Mouse (Mus musculus) MEL (cell line): ENCODE measurements around the gene Zfp446. TPM values are rescaled to one million over a fixed set of nuclear protein-coding genes. Genes with fewer than 3 reads are reported as not detected.
A peak's percentile ranks its signal among the peaks of the same experiment; 100 is the strongest.

ENCODE experiments used
- DNase-seq: peaks from one replicate; pipeline ENCODE4 v3.0.0; 2011; ENCODE audit warnings: low read depth, low spot score
- H3K27ac ChIP-seq: 2 replicates; pipeline ENCODE4 v1.5.1; 2012; ENCODE audit warnings: low read depth, mild to moderate bottlenecking, control low read depth, low read length, moderate library complexity; ENCODE audit not compliant: control insufficient read depth
- H3K27me3 ChIP-seq, 2 experiments: fragments of 150-350 bp in 1 of 2; sonication (generic) in 1 of 2; 2 replicates each; pipeline ENCODE4 v1.6.1; 2012; ENCODE audit warnings: low read length in 2 of 2, mild to moderate bottlenecking in 2 of 2, improper control_type of control experiment in 1 of 2, moderate library complexity in 1 of 2; ENCODE audit not compliant: insufficient read depth in 2 of 2, control insufficient read depth in 1 of 2
- H3K36me3 ChIP-seq, 2 experiments: 2 replicates each; pipeline ENCODE4 v1.6.1; 2012 to 2014; ENCODE audit warnings: low read length in 2 of 2, improper control_type of control experiment in 1 of 2, inconsistent platforms in 1 of 2, mild to moderate bottlenecking in 1 of 2; ENCODE audit not compliant: insufficient read depth in 2 of 2, control insufficient read depth in 1 of 2
- H3K4me1 ChIP-seq, 2 experiments: fragments of 150-350 bp in 1 of 2; sonication (generic) in 1 of 2; 2 replicates each; pipeline ENCODE4 v1.6.1; 2012; ENCODE audit warnings: low read length in 2 of 2, improper control_type of control experiment in 1 of 2, mild to moderate bottlenecking in 1 of 2; ENCODE audit not compliant: insufficient read depth in 2 of 2, control insufficient read depth in 1 of 2
- H3K4me3 ChIP-seq, 2 experiments: fragments of 150-350 bp in 1 of 2; sonication (generic) in 1 of 2; 2 replicates each; pipeline ENCODE4 v1.5.1; 2012; ENCODE audit warnings: low read depth in 2 of 2, low read length in 2 of 2, mild to moderate bottlenecking in 2 of 2, moderate library complexity in 2 of 2, control low read depth in 1 of 2, improper control_type of control experiment in 1 of 2; ENCODE audit not compliant: control insufficient read depth in 1 of 2, insufficient read depth in 1 of 2
- H3K79me2 ChIP-seq: 2 replicates; pipeline ENCODE4 v1.6.1; 2012; ENCODE audit warnings: mild to moderate bottlenecking, low read length, moderate library complexity; ENCODE audit not compliant: control insufficient read depth, poor library complexity, insufficient read depth
- H3K9ac ChIP-seq: 2 replicates; pipeline ENCODE4 v1.6.1; 2012; ENCODE audit warnings: low read depth, mild to moderate bottlenecking, control low read depth, low read length, moderate library complexity; ENCODE audit not compliant: control insufficient read depth, poor library complexity, severe bottlenecking
- H3K9me3 ChIP-seq: fragments of 150-350 bp; sonication (generic); replicated peaks from 2 replicates; pipeline ENCODE4 v1.6.1; 2012; ENCODE audit warnings: mild to moderate bottlenecking, low read length, improper control_type of control experiment, moderate library complexity; ENCODE audit not compliant: insufficient read depth
- CHD1 ChIP-seq: IDR thresholded peaks from 2 replicates; pipeline ENCODE4 v1.6.1; 2012; ENCODE audit warnings: low read depth, mild to moderate bottlenecking, inconsistent platforms, low read length, improper control_type of control experiment
- CHD2 ChIP-seq: IDR thresholded peaks from 2 replicates; pipeline ENCODE4 v1.6.1; 2011; ENCODE audit warnings: low read length, improper control_type of control experiment
- CTCF ChIP-seq, 3 experiments: IDR thresholded peaks in 2 of 3; conservative IDR thresholded peaks in 1 of 3; 2 replicates each; pipeline ENCODE4 v1.5.1; 2011 to 2012; ENCODE audit warnings: low read length in 3 of 3, low read depth in 2 of 3, mild to moderate bottlenecking in 2 of 3, improper control_type of control experiment in 1 of 3, inconsistent platforms in 1 of 3, mixed read lengths in 1 of 3, moderate library complexity in 1 of 3; ENCODE audit not compliant: control insufficient read depth in 1 of 3, insufficient read depth in 1 of 3, poor library complexity in 1 of 3, severe bottlenecking in 1 of 3
- E2F4 ChIP-seq: IDR thresholded peaks from 2 replicates; pipeline ENCODE4 v1.6.1; 2011; ENCODE audit warnings: low read depth, low read length, improper control_type of control experiment, borderline replicate concordance
- EP300 ChIP-seq, 2 experiments: IDR thresholded peaks; 2 replicates each; pipeline ENCODE4 v1.6.1; 2011; ENCODE audit warnings: improper control_type of control experiment in 2 of 2, low read length in 2 of 2, low read depth in 1 of 2, mild to moderate bottlenecking in 1 of 2
- ETS1 ChIP-seq: IDR thresholded peaks from 2 replicates; pipeline ENCODE4 v1.6.1; 2012; ENCODE audit warnings: low read depth, mild to moderate bottlenecking, inconsistent platforms, low read length, improper control_type of control experiment, moderate library complexity
- GATA1 ChIP-seq: IDR thresholded peaks from 2 replicates; pipeline ENCODE4 v1.6.1; 2011; ENCODE audit warnings: low read depth, low read length, improper control_type of control experiment
- JUND ChIP-seq: IDR thresholded peaks from 2 replicates; pipeline ENCODE4 v1.6.1; 2011; ENCODE audit warnings: low read depth, mild to moderate bottlenecking, improper control_type of control experiment, low read length
- KAT2A ChIP-seq: conservative IDR thresholded peaks from 2 replicates; pipeline ENCODE4 v1.6.1; 2012; ENCODE audit warnings: low read depth, low read length, improper control_type of control experiment, inconsistent platforms
- MAFK ChIP-seq: IDR thresholded peaks from 2 replicates; pipeline ENCODE4 v1.6.1; 2011; ENCODE audit warnings: low read depth, mild to moderate bottlenecking, low read length, improper control_type of control experiment, borderline replicate concordance
- MAX ChIP-seq: IDR thresholded peaks from 2 replicates; pipeline ENCODE4 v1.6.1; 2011; ENCODE audit warnings: low read length, improper control_type of control experiment
- MEF2A ChIP-seq: IDR thresholded peaks from 2 replicates; pipeline ENCODE4 v1.6.1; 2014; ENCODE audit warnings: low read depth, mild to moderate bottlenecking, inconsistent platforms, low read length, improper control_type of control experiment; ENCODE audit not compliant: poor library complexity, insufficient replicate concordance, severe bottlenecking; ENCODE audit errors: extremely low read depth
- MXI1 ChIP-seq: IDR thresholded peaks from 2 replicates; pipeline ENCODE4 v1.6.1; 2011; ENCODE audit warnings: mild to moderate bottlenecking, low read depth, low read length, improper control_type of control experiment
- MYB ChIP-seq: IDR thresholded peaks from 2 replicates; pipeline ENCODE4 v1.6.1; 2011; ENCODE audit warnings: mild to moderate bottlenecking, low read depth, low read length, improper control_type of control experiment
- MYC ChIP-seq: IDR thresholded peaks from 2 replicates; pipeline ENCODE4 v1.6.1; 2011; ENCODE audit warnings: low read depth, mild to moderate bottlenecking, low read length, improper control_type of control experiment, moderate library complexity
- NELFE ChIP-seq: IDR thresholded peaks from 2 replicates; pipeline ENCODE4 v1.6.1; 2011; ENCODE audit warnings: low read depth, low read length, improper control_type of control experiment
- POLR2A ChIP-seq, 2 experiments: IDR thresholded peaks; 2 replicates each; pipeline ENCODE4 v1.6.1; 2011 to 2012; ENCODE audit warnings: low read length in 2 of 2, mild to moderate bottlenecking in 2 of 2, control low read depth in 1 of 2, improper control_type of control experiment in 1 of 2, low read depth in 1 of 2, moderate library complexity in 1 of 2; ENCODE audit not compliant: control insufficient read depth in 1 of 2, insufficient read depth in 1 of 2, poor library complexity in 1 of 2
- POLR2AphosphoS2 ChIP-seq: IDR thresholded peaks from 2 replicates; pipeline ENCODE4 v1.6.1; 2011; ENCODE audit warnings: low read length, improper control_type of control experiment
- RAD21 ChIP-seq: IDR thresholded peaks from 2 replicates; pipeline ENCODE4 v1.6.1; 2011; ENCODE audit warnings: mild to moderate bottlenecking, low read depth, low read length, improper control_type of control experiment
- RCOR1 ChIP-seq: IDR thresholded peaks from 2 replicates; pipeline ENCODE4 v1.6.1; 2012; ENCODE audit warnings: low read depth, mild to moderate bottlenecking, inconsistent platforms, low read length, improper control_type of control experiment
- SIN3A ChIP-seq: IDR thresholded peaks from 2 replicates; pipeline ENCODE4 v1.6.1; 2012; ENCODE audit warnings: low read length, improper control_type of control experiment, inconsistent platforms
- TAL1 ChIP-seq: IDR thresholded peaks from 2 replicates; pipeline ENCODE4 v1.6.1; 2012; ENCODE audit warnings: mild to moderate bottlenecking, inconsistent platforms, low read length, moderate library complexity, mixed read lengths
- TBP ChIP-seq: IDR thresholded peaks from 2 replicates; pipeline ENCODE4 v1.8.0; 2011; ENCODE audit warnings: low read depth, low read length, improper control_type of control experiment
- TCF12 ChIP-seq: IDR thresholded peaks from 2 replicates; pipeline ENCODE4 v1.6.1; 2014; ENCODE audit warnings: low read depth, mild to moderate bottlenecking, inconsistent platforms, low read length, improper control_type of control experiment, moderate library complexity
- UBTF ChIP-seq: IDR thresholded peaks from 2 replicates; pipeline ENCODE4 v1.6.1; 2012; ENCODE audit warnings: low read depth, mild to moderate bottlenecking, inconsistent platforms, low read length, improper control_type of control experiment, moderate library complexity, borderline replicate concordance; ENCODE audit not compliant: insufficient read depth
- ZC3H11A ChIP-seq: IDR thresholded peaks from 2 replicates; pipeline ENCODE4 v1.6.1; 2012; ENCODE audit warnings: low read depth, mild to moderate bottlenecking, inconsistent platforms, low read length, improper control_type of control experiment
- ZKSCAN1 ChIP-seq: IDR thresholded peaks from 2 replicates; pipeline ENCODE4 v1.6.1; 2012; ENCODE audit warnings: low read depth, mild to moderate bottlenecking, inconsistent platforms, low read length, improper control_type of control experiment, moderate library complexity
- ZMIZ1 ChIP-seq: IDR thresholded peaks from 2 replicates; pipeline ENCODE4 v1.6.1; 2012; ENCODE audit warnings: low read depth, mild to moderate bottlenecking, inconsistent platforms, low read length, improper control_type of control experiment, moderate library complexity
- polyA plus RNA-seq, 2 experiments: library from polyadenylated mRNA; stranded (reverse) in 1 of 2; unstranded in 1 of 2; fragments of >175 nt in 1 of 2; fragments of >200 nt in 1 of 2; gene quantifications; 2 replicates each; pipeline versions ENCODE4 v1.2.1 to v1.2.4; 2012; ENCODE audit warnings: low replicate concordance in 2 of 2, low read depth in 1 of 2; ENCODE audit not compliant: insufficient read length in 2 of 2, insufficient read depth in 1 of 2, missing spikeins in 1 of 2
- total RNA-seq: library from RNA; depleted of rRNA; stranded (reverse); fragments of 300-350 nt; gene quantifications from 2 replicates; pipeline ENCODE4 v1.2.3, GENCODE M21; 2012

The Zfp446 gene
- total and polyA plus RNA-seq, 3 experiments = 3.4 to 4.9 TPM; not detected in 1

DNA sequence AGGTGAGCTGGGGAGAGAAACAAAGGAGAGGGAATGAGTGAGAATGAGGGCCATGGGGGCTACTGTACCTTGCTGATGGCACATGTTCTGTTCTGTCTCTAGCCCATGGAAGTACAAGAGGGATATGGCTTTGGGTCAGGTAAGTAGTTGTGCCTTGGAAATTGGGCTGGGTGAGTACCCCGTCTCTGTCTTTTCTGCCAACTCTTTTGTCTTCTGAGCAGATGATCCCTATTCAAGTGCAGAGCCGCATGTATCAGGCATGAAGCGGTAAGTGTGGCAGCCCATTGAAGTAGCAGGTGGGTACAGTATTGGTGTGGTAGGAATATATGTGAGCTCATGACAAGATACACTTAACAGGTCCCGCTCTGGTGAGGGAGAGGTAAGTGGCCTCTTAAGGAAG is 51.3 kb downstream of the Zfp446 start:
- TF ChIP-seq ZC3H11A (no peak), JUND (no peak), ZKSCAN1 (no peak), TBP (no peak), UBTF (no peak), SIN3A (no peak), POLR2AphosphoS2 (no peak), RAD21 (no peak), E2F4 (no peak), MXI1 (no peak), KAT2A (no peak), MEF2A (no peak), ZMIZ1 (no peak), TCF12 (no peak), MYC (no peak), MAX (no peak), GATA1 (no peak), EP300 (IDR thresholded peaks at IDR 0.05; ENCODE audit: low read depth in 1 of 2, low read length in 2 of 2) (no peak), CTCF (IDR thresholded peaks at IDR 0.05 in 2 of 3, conservative IDR thresholded peaks at IDR 0.05 in 1 of 3; ENCODE audit: control insufficient read depth in 1 of 3, insufficient read depth in 1 of 3, low read depth in 2 of 3, low read length in 3 of 3, poor library complexity in 1 of 3, severe bottlenecking in 1 of 3) (no peak)
- Histone ChIP-seq H3K27me3 (no peaks in the 10 kb centered on the region), H3K27ac (no peak overlapping the region), H3K4me1 (peaks cover 2 to 27% of the 10 kb centered on the region in 2 experiments; a peak in 3 of 4 replicates), H3K79me2 (peaks cover 34% of the 10 kb centered on the region), H3K9ac (no peak overlapping the region), H3K9me3 (no peaks in the 10 kb centered on the region), H3K36me3 (peaks cover 18 to 32% of the 10 kb centered on the region in 2 experiments), H3K4me3 (no peak overlapping the region)
- DNase-seq = no peak

DNA sequence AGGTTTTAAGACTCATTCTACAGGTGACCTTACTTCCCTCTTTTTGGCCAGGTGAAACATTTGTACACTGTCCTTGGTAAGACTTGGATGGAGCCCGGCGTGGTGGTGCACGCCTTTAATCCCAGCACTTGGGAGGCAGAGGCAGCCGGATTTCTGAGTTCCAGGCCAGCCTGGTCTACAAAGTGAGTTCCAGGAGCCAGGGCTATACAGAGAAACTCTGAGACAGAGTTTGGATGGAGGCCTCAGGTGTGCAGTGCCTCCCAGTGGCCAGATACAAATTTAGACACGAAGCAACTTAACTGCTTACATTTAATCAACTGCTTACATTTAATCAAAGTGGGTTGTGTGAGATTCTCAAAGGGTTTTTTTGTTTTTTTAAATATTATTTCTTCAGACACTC is 53.4 kb downstream of the Zfp446 start:
- H3K9ac ChIP-seq = no peak overlapping the region
- peaks cover 0 to 25% of the 10 kb centered on the region in 2 experiments; a peak in 1 of 4 replicates for H3K4me1 ChIP-seq
- H3K36me3 ChIP-seq = peaks cover 18 to 27% of the 10 kb centered on the region in 2 experiments
- peaks cover 20% of the 10 kb centered on the region for H3K79me2 ChIP-seq
- no peaks in the 10 kb centered on the region for H3K27me3 ChIP-seq
- H3K27ac ChIP-seq = no peak overlapping the region
- 0 out of 2 replicates have a peak, but pooled peaks have one; percentile 16 for TF ChIP-seq POLR2AphosphoS2
- peak; percentile 9 for TF ChIP-seq RAD21
- TF ChIP-seq EP300 (IDR thresholded peaks at IDR 0.05; ENCODE audit: low read depth in 1 of 2, low read length in 2 of 2) = no peak
- TF ChIP-seq JUND = no peak
- TF ChIP-seq MAFK = no peak
- TF ChIP-seq POLR2A (IDR thresholded peaks at IDR 0.05; ENCODE audit: control insufficient read depth in 1 of 2, insufficient read depth in 1 of 2, low read depth in 1 of 2, low read length in 2 of 2, poor library complexity in 1 of 2) = no peak
- TF ChIP-seq CTCF (IDR thresholded peaks at IDR 0.05 in 2 of 3, conservative IDR thresholded peaks at IDR 0.05 in 1 of 3; ENCODE audit: control insufficient read depth in 1 of 3, insufficient read depth in 1 of 3, low read depth in 2 of 3, low read length in 3 of 3, poor library complexity in 1 of 3, severe bottlenecking in 1 of 3) = peak; percentile 39 to 54 (median 50)
- 0 out of 2 replicates have a peak, but pooled peaks have one; percentile 13 for TF ChIP-seq ZMIZ1
- TF ChIP-seq CHD2 = no peak
- TF ChIP-seq CHD1 = no peak
- no peak for TF ChIP-seq MYB
- no peak for TF ChIP-seq NELFE
- no peak for TF ChIP-seq TCF12
- TF ChIP-seq MXI1 = no peak
- TF ChIP-seq RCOR1 = no peak
- no peak for TF ChIP-seq TAL1
- no peak for TF ChIP-seq ETS1
- H3K4me3 ChIP-seq = no peak overlapping the region
- peak; percentile 56 for DNase-seq
- no peaks in the 10 kb centered on the region for H3K9me3 ChIP-seq
